Mouse (Mus musculus): ENCODE data around the gene Neurl1a. TPM values are rescaled to one million over a fixed set of nuclear protein-coding genes. Genes with fewer than 3 reads are reported as not detected.

The Neurl1a gene
- polyA plus RNA-seq, 1 experiment from 2014 or later, result 15.0 TPM

- 74% methylated on average over 13 of the region's 13 CpGs for WGBS
- Histone ChIP-seq H3K4me2 (ENCODE audit: low read length) (no peak overlapping the region), H3K4me1 (ENCODE audit: control insufficient read depth, insufficient read depth, low read depth, low read length) (no peaks in the 10 kb centered on the region), H3K27me3 (replicated peaks; ENCODE audit: control insufficient read depth, insufficient read depth, low read length) (no peaks in the 10 kb centered on the region), H3K9me3 (ENCODE audit: control insufficient read depth, low read length) (no peaks in the 10 kb centered on the region), H3K27ac (ENCODE audit: low read depth, low read length) (no peak overlapping the region), H3K9ac (ENCODE audit: low read depth, low read length) (no peak overlapping the region), H3K36me3 (ENCODE audit: control insufficient read depth, insufficient read depth, low read length) (no peaks in the 10 kb centered on the region), H3K4me3 (ENCODE audit: low read length) (no peak overlapping the region)
- ATAC-seq, result no peak
These were observed 20.2 kb downstream of the Neurl1a start for GRCm38 (mm10) chr19:47198671-47199350.

- H3K27me3 ChIP-seq (replicated peaks; ENCODE audit: control insufficient read depth, insufficient read depth, low read length), result no peaks in the 10 kb centered on the region
- 64% methylated on average over 12 of the region's 12 CpGs for WGBS
- H3K9ac ChIP-seq (ENCODE audit: low read depth, low read length), result no peak overlapping the region
These were observed 23.4 kb downstream of the Neurl1a start for GRCm38 (mm10) chr19:47201972-47202371.

DNA sequence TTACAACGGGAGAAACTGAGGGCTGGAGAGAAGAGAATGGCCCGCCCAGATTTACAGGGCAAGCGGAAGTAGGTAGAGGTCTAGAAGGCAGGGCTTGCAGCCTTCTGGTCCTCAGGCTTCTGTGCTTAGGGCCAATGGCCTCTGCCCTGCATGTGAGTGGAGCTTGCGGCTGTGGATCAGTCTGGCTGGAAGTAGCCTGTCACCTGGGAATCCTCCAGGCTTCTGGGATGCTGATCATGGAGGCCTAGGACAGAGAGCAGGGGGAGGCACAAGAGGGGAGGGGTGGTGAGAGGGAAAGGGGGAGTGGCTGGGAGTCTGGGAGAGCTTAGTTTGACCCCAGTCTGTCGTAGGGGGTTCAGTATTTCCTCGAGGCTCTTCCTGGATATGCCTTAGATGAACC, 23.8 kb downstream of the Neurl1a start:
- Histone ChIP-seq H3K9me3 (ENCODE audit: control insufficient read depth, low read length) (no peaks in the 10 kb centered on the region), H3K4me2 (ENCODE audit: low read length) (no peak overlapping the region), H3K36me3 (ENCODE audit: control insufficient read depth, insufficient read depth, low read length) (no peaks in the 10 kb centered on the region), H3K27me3 (replicated peaks; ENCODE audit: control insufficient read depth, insufficient read depth, low read length) (no peaks in the 10 kb centered on the region), H3K4me1 (ENCODE audit: control insufficient read depth, insufficient read depth, low read depth, low read length) (no peaks in the 10 kb centered on the region), H3K9ac (ENCODE audit: low read depth, low read length) (no peak overlapping the region), H3K4me3 (ENCODE audit: low read length) (no peak overlapping the region), H3K27ac (ENCODE audit: low read depth, low read length) (no peak overlapping the region)
- WGBS, result 75% methylated on average over 6 of the region's 6 CpGs
- no peak for ATAC-seq

More at GRCm38 (mm10) chr19:47201972-47202371, 23.4 kb downstream of the Neurl1a start:
- H3K4me3 ChIP-seq (ENCODE audit: low read length), result no peak overlapping the region
- no peaks in the 10 kb centered on the region for H3K4me1 ChIP-seq (ENCODE audit: control insufficient read depth, insufficient read depth, low read depth, low read length)
- H3K27ac ChIP-seq (ENCODE audit: low read depth, low read length), result no peak overlapping the region
- no peaks in the 10 kb centered on the region for H3K9me3 ChIP-seq (ENCODE audit: control insufficient read depth, low read length)
- H3K36me3 ChIP-seq (ENCODE audit: control insufficient read depth, insufficient read depth, low read length), result no peaks in the 10 kb centered on the region
- ATAC-seq, result no peak
- no peak overlapping the region for H3K4me2 ChIP-seq (ENCODE audit: low read length)

GRCm38 (mm10) chr19:47203042-47203441, 24.4 kb downstream of the Neurl1a start:
- no peak for ATAC-seq
- no peak overlapping the region for H3K27ac ChIP-seq (ENCODE audit: low read depth, low read length)
- H3K4me1 ChIP-seq (ENCODE audit: control insufficient read depth, insufficient read depth, low read depth, low read length), result no peaks in the 10 kb centered on the region
- H3K27me3 ChIP-seq (replicated peaks; ENCODE audit: control insufficient read depth, insufficient read depth, low read length), result no peaks in the 10 kb centered on the region
- no peak overlapping the region for H3K4me3 ChIP-seq (ENCODE audit: low read length)
- H3K4me2 ChIP-seq (ENCODE audit: low read length), result no peak overlapping the region
- H3K9ac ChIP-seq (ENCODE audit: low read depth, low read length), result no peak overlapping the region
- no peaks in the 10 kb centered on the region for H3K9me3 ChIP-seq (ENCODE audit: control insufficient read depth, low read length)
- 86% methylated on average over 6 of the region's 6 CpGs for WGBS
- H3K36me3 ChIP-seq (ENCODE audit: control insufficient read depth, insufficient read depth, low read length), result no peaks in the 10 kb centered on the region

- WGBS, result 93% methylated on average over 6 of the region's 6 CpGs
- H3K9me3 ChIP-seq (ENCODE audit: control insufficient read depth, low read length), result no peaks in the 10 kb centered on the region
- H3K36me3 ChIP-seq (ENCODE audit: control insufficient read depth, insufficient read depth, low read length), result no peaks in the 10 kb centered on the region
- H3K9ac ChIP-seq (ENCODE audit: low read depth, low read length), result no peak overlapping the region
- no peaks in the 10 kb centered on the region for H3K27me3 ChIP-seq (replicated peaks; ENCODE audit: control insufficient read depth, insufficient read depth, low read length)
- no peak overlapping the region for H3K4me2 ChIP-seq (ENCODE audit: low read length)
- no peak overlapping the region for H3K27ac ChIP-seq (ENCODE audit: low read depth, low read length)
- H3K4me1 ChIP-seq (ENCODE audit: control insufficient read depth, insufficient read depth, low read depth, low read length), result no peaks in the 10 kb centered on the region
- no peak overlapping the region for H3K4me3 ChIP-seq (ENCODE audit: low read length)
- no peak for ATAC-seq
These were observed 26.0 kb downstream of the Neurl1a start for GRCm38 (mm10) chr19:47204653-47205052.

DNA sequence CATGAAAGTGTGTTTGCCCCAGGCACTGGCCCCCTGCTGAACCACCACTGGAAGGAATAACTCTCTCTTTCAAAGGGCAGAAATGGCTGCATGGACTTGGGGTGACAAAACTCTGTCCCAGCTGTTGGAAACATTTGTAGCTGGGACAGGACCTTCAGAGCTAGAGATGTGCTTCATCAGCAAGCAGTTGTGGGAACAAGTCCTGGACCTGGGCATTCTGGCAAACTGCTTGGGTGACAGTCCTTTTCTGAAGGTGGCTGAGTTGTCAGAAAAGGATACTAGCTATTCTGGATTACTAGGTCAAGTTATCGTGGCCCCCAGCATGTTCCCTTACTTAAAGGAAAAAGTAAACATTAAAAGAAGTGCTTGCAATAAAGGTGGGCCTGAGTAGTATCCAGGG, 27.5 kb downstream of the Neurl1a start:
- Histone ChIP-seq H3K27ac (ENCODE audit: low read depth, low read length) (no peak overlapping the region), H3K4me1 (ENCODE audit: control insufficient read depth, insufficient read depth, low read depth, low read length) (no peaks in the 10 kb centered on the region), H3K36me3 (ENCODE audit: control insufficient read depth, insufficient read depth, low read length) (no peaks in the 10 kb centered on the region), H3K27me3 (replicated peaks; ENCODE audit: control insufficient read depth, insufficient read depth, low read length) (no peaks in the 10 kb centered on the region), H3K9me3 (ENCODE audit: control insufficient read depth, low read length) (no peaks in the 10 kb centered on the region), H3K4me2 (ENCODE audit: low read length) (no peak overlapping the region), H3K9ac (ENCODE audit: low read depth, low read length) (no peak overlapping the region), H3K4me3 (ENCODE audit: low read length) (no peak overlapping the region)
- WGBS, result 80% methylated on average over 1 of the region's 1 CpGs
- ATAC-seq, result no peak

GRCm38 (mm10) chr19:47210432-47210831, 31.8 kb downstream of the Neurl1a start:
- no peak for ATAC-seq
- Histone ChIP-seq H3K9me3 (ENCODE audit: control insufficient read depth, low read length) (no peaks in the 10 kb centered on the region), H3K4me3 (ENCODE audit: low read length) (no peak overlapping the region), H3K4me2 (ENCODE audit: low read length) (no peak overlapping the region), H3K4me1 (ENCODE audit: control insufficient read depth, insufficient read depth, low read depth, low read length) (peaks cover 9% of the 10 kb centered on the region), H3K27ac (ENCODE audit: low read depth, low read length) (no peak overlapping the region), H3K9ac (ENCODE audit: low read depth, low read length) (no peak overlapping the region), H3K27me3 (replicated peaks; ENCODE audit: control insufficient read depth, insufficient read depth, low read length) (no peaks in the 10 kb centered on the region), H3K36me3 (ENCODE audit: control insufficient read depth, insufficient read depth, low read length) (no peaks in the 10 kb centered on the region)
- WGBS, result 97% methylated on average over 4 of the region's 4 CpGs

- Histone ChIP-seq H3K9ac (ENCODE audit: low read depth, low read length) (no peak overlapping the region), H3K27ac (ENCODE audit: low read depth, low read length) (peak overlapping the region; percentile 72), H3K4me3 (ENCODE audit: low read length) (no peak overlapping the region), H3K4me1 (ENCODE audit: control insufficient read depth, insufficient read depth, low read depth, low read length) (peaks cover 9% of the 10 kb centered on the region), H3K36me3 (ENCODE audit: control insufficient read depth, insufficient read depth, low read length) (no peaks in the 10 kb centered on the region), H3K9me3 (ENCODE audit: control insufficient read depth, low read length) (no peaks in the 10 kb centered on the region), H3K27me3 (replicated peaks; ENCODE audit: control insufficient read depth, insufficient read depth, low read length) (no peaks in the 10 kb centered on the region), H3K4me2 (ENCODE audit: low read length) (no peak overlapping the region; the same call in 1 of the 2 replicates)
- peak; percentile 82 for ATAC-seq
- 48% methylated on average over 10 of the region's 10 CpGs for WGBS
These were observed 33.1 kb downstream of the Neurl1a start for GRCm38 (mm10) chr19:47211609-47212312.

DNA sequence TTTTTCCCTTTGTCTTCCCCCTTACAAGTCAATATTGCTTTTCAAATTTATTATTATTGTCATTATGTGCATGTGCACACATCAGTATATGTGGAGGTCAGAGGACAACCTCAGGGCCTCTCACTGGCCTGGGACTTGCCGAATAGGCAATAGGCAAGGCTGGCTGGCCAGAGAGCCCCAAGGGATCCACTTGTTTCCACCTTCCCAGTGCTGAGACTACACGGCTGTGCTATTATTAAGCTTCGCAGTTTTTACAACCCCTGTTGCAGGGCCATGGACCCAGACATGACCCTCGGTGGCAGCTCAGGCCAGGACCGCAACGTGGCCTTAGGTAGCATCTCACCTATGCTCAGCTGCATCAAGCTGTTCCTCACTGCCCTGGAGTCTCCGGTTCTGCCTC, 33.8 kb downstream of the Neurl1a start:
- peaks cover 9% of the 10 kb centered on the region for H3K4me1 ChIP-seq (ENCODE audit: control insufficient read depth, insufficient read depth, low read depth, low read length)
- ATAC-seq, result peak; percentile 31; the same call in 1 of the 2 replicates
- no peaks in the 10 kb centered on the region for H3K27me3 ChIP-seq (replicated peaks; ENCODE audit: control insufficient read depth, insufficient read depth, low read length)
- WGBS, result 67% methylated on average over 7 of the region's 7 CpGs
- H3K9me3 ChIP-seq (ENCODE audit: control insufficient read depth, low read length), result no peaks in the 10 kb centered on the region
- no peak overlapping the region for H3K9ac ChIP-seq (ENCODE audit: low read depth, low read length)
- H3K27ac ChIP-seq (ENCODE audit: low read depth, low read length), result peak overlapping the region; percentile 66
- no peak overlapping the region for H3K4me3 ChIP-seq (ENCODE audit: low read length)
- H3K4me2 ChIP-seq (ENCODE audit: low read length), result no peak overlapping the region; the same call in 1 of the 2 replicates
- H3K36me3 ChIP-seq (ENCODE audit: control insufficient read depth, insufficient read depth, low read length), result no peaks in the 10 kb centered on the region
